Mouse (Mus musculus) cerebellum, adult 11 months (tissue): ENCODE measurements around the gene Btg4.

Experiments used
- DNase-seq: peaks from one replicate; pipeline ENCODE4 v3.0.0; 2022

Btg4 gene

GRCm38 (mm10) chr9:51168698-51169097, 108.0 kb downstream of the Btg4 start:
- DNase-seq: no peak

DNA sequence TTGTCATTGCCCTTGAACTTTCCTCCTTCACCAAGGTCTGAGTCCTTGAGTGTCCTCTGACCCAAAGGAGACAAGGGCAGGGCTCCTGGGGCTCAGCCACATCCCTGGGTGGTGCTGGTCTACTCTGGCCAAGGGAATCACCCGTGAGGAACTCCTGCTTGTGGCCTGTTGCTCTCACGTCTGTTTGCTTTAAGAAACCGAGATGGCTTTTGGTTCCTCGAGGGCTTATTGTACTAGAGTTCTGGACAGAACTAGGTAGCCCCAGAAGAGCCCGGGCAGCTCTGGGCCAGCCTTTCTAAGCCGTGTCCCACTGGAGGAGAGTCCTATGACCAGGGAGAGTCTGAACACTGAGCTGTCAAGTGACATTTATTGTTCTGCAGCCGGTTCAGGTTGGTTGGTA, 108.4 kb downstream of the Btg4 start:
- DNase-seq: no peak
